Mouse (Mus musculus): ENCODE results near the gene Aox2. TPM values are rescaled to one million over a fixed set of nuclear protein-coding genes. Genes with fewer than 3 reads are reported as not detected.
A peak's percentile ranks its signal among the peaks of the same experiment; 100 is the strongest.

Aox2 gene
- total and polyA plus RNA-seq, 3 experiments: 0.04 to 0.08 TPM; not detected in 1

GRCm38 (mm10) chr1:58420961-58421360 lies 142.8 kb downstream of the Aox2 start:
- Histone ChIP-seq H3K27ac (ENCODE audit: control insufficient read depth, low read depth, low read length) (no peak overlapping the region), H3K9me3 (replicated peaks; ENCODE audit: insufficient read depth, low read length) (no peaks in the 10 kb centered on the region), H3K4me1 (ENCODE audit: control insufficient read depth in 1 of 2, insufficient read depth in 2 of 2, low read length in 2 of 2) (peaks cover 0 to 5% of the 10 kb centered on the region in 2 experiments; a peak in 1 of 4 replicates), H3K36me3 (ENCODE audit: control insufficient read depth in 1 of 2, insufficient read depth in 2 of 2, low read length in 2 of 2) (peaks cover 27 to 45% of the 10 kb centered on the region in 2 experiments), H3K79me2 (ENCODE audit: control insufficient read depth, insufficient read depth, low read length, poor library complexity) (peaks cover 34% of the 10 kb centered on the region), H3K4me3 (ENCODE audit: control insufficient read depth in 1 of 2, insufficient read depth in 1 of 2, low read depth in 2 of 2, low read length in 2 of 2) (no peak overlapping the region), H3K27me3 (ENCODE audit: control insufficient read depth in 1 of 2, insufficient read depth in 2 of 2, low read length in 2 of 2) (no peaks in the 10 kb centered on the region), H3K9ac (ENCODE audit: control insufficient read depth, low read depth, low read length, poor library complexity, severe bottlenecking) (no peak overlapping the region)
- TF ChIP-seq MEF2A (IDR thresholded peaks at IDR 0.05; ENCODE audit: extremely low read depth, insufficient replicate concordance, low read depth, low read length, poor library complexity, severe bottlenecking) (no peak), CTCF (IDR thresholded peaks at IDR 0.05 in 2 of 3, conservative IDR thresholded peaks at IDR 0.05 in 1 of 3; ENCODE audit: control insufficient read depth in 1 of 3, insufficient read depth in 1 of 3, low read depth in 2 of 3, low read length in 3 of 3, poor library complexity in 1 of 3, severe bottlenecking in 1 of 3) (no peak), TAL1 (IDR thresholded peaks at IDR 0.05; ENCODE audit: low read length) (no peak), EP300 (IDR thresholded peaks at IDR 0.05; ENCODE audit: low read depth in 1 of 2, low read length in 2 of 2) (no peak), NELFE (IDR thresholded peaks at IDR 0.05; ENCODE audit: low read depth, low read length) (no peak), E2F4 (IDR thresholded peaks at IDR 0.05; ENCODE audit: borderline replicate concordance, low read depth, low read length) (no peak), TCF12 (IDR thresholded peaks at IDR 0.05; ENCODE audit: low read depth, low read length) (no peak), NRF1 (IDR thresholded peaks at IDR 0.05; ENCODE audit: insufficient read depth, low read depth, low read length, poor library complexity, severe bottlenecking) (no peak), CHD2 (IDR thresholded peaks at IDR 0.05; ENCODE audit: low read length) (no peak), UBTF (IDR thresholded peaks at IDR 0.05; ENCODE audit: borderline replicate concordance, insufficient read depth, low read depth, low read length) (no peak), ETS1 (IDR thresholded peaks at IDR 0.05; ENCODE audit: low read depth, low read length) (no peak), MAX (IDR thresholded peaks at IDR 0.05; ENCODE audit: low read length) (no peak), ZKSCAN1 (IDR thresholded peaks at IDR 0.05; ENCODE audit: low read depth, low read length) (no peak), GABPA (IDR thresholded peaks at IDR 0.05; ENCODE audit: low read depth, low read length) (no peak), USF2 (IDR thresholded peaks at IDR 0.05; ENCODE audit: borderline replicate concordance in 1 of 2, insufficient read depth in 1 of 2, low read depth in 1 of 2, low read length in 2 of 2) (no peak), JUND (IDR thresholded peaks at IDR 0.05; ENCODE audit: low read depth, low read length) (no peak), KAT2A (conservative IDR thresholded peaks at IDR 0.05; ENCODE audit: low read depth, low read length) (no peak), SMC3 (IDR thresholded peaks at IDR 0.05; ENCODE audit: low read depth, low read length) (no peak), POLR2AphosphoS5 (IDR thresholded peaks at IDR 0.05; ENCODE audit: borderline replicate concordance, low read depth, low read length) (no peak)
- no peak for DNase-seq (ENCODE audit: low read depth, low spot score)

- peak overlapping the region; percentile 93 for H3K27ac ChIP-seq (ENCODE audit: control insufficient read depth, low read depth, low read length)
- DNase-seq (ENCODE audit: low read depth, low spot score): peak; percentile 87
These were observed 144.8 kb downstream of the Aox2 start for GRCm38 (mm10) chr1:58422879-58423278.

More at GRCm38 (mm10) chr1:58422879-58423278, 144.8 kb downstream of the Aox2 start:
- Histone ChIP-seq H3K9me3 (replicated peaks; ENCODE audit: insufficient read depth, low read length) (no peaks in the 10 kb centered on the region), H3K4me3 (ENCODE audit: control insufficient read depth in 1 of 2, insufficient read depth in 1 of 2, low read depth in 2 of 2, low read length in 2 of 2) (peak overlapping the region; percentile 90 to 95), H3K27me3 (ENCODE audit: control insufficient read depth in 1 of 2, insufficient read depth in 2 of 2, low read length in 2 of 2) (no peaks in the 10 kb centered on the region), H3K79me2 (ENCODE audit: control insufficient read depth, insufficient read depth, low read length, poor library complexity) (peaks cover 32% of the 10 kb centered on the region), H3K4me1 (ENCODE audit: control insufficient read depth in 1 of 2, insufficient read depth in 2 of 2, low read length in 2 of 2) (peaks cover 0 to 5% of the 10 kb centered on the region in 2 experiments; a peak in 1 of 4 replicates), H3K36me3 (ENCODE audit: control insufficient read depth in 1 of 2, insufficient read depth in 2 of 2, low read length in 2 of 2) (peaks cover 19 to 28% of the 10 kb centered on the region in 2 experiments), H3K9ac (ENCODE audit: control insufficient read depth, low read depth, low read length, poor library complexity, severe bottlenecking) (peak overlapping the region; percentile 96)
- TF ChIP-seq NRF1 (IDR thresholded peaks at IDR 0.05; ENCODE audit: insufficient read depth, low read depth, low read length, poor library complexity, severe bottlenecking) (no peak), E2F4 (IDR thresholded peaks at IDR 0.05; ENCODE audit: borderline replicate concordance, low read depth, low read length) (no peak), SIN3A (IDR thresholded peaks at IDR 0.05; ENCODE audit: low read length) (peak; percentile 92), GATA1 (IDR thresholded peaks at IDR 0.05; ENCODE audit: low read depth, low read length) (no peak), MAX (IDR thresholded peaks at IDR 0.05; ENCODE audit: low read length) (no peak), TBP (IDR thresholded peaks at IDR 0.05; ENCODE audit: low read depth, low read length) (0 out of 2 replicates have a peak, but pooled peaks have one; percentile 24), POLR2A (IDR thresholded peaks at IDR 0.05; ENCODE audit: control insufficient read depth in 1 of 2, insufficient read depth in 1 of 2, low read depth in 1 of 2, low read length in 2 of 2, poor library complexity in 1 of 2) (no peak), MAFK (IDR thresholded peaks at IDR 0.05; ENCODE audit: borderline replicate concordance, low read depth, low read length) (peak; percentile 87), ZKSCAN1 (IDR thresholded peaks at IDR 0.05; ENCODE audit: low read depth, low read length) (no peak), GABPA (IDR thresholded peaks at IDR 0.05; ENCODE audit: low read depth, low read length) (no peak), RAD21 (IDR thresholded peaks at IDR 0.05; ENCODE audit: low read depth, low read length) (no peak), ZNF384 (IDR thresholded peaks at IDR 0.05; ENCODE audit: low read depth, low read length) (0 out of 2 replicates have a peak, but pooled peaks have one; percentile 2), EP300 (IDR thresholded peaks at IDR 0.05; ENCODE audit: low read depth in 1 of 2, low read length in 2 of 2) (no peak), ZMIZ1 (IDR thresholded peaks at IDR 0.05; ENCODE audit: low read depth, low read length) (no peak), MYB (IDR thresholded peaks at IDR 0.05; ENCODE audit: low read depth, low read length) (no peak), CHD1 (IDR thresholded peaks at IDR 0.05; ENCODE audit: low read depth, low read length) (no peak), POLR2AphosphoS2 (IDR thresholded peaks at IDR 0.05; ENCODE audit: low read length) (no peak)

All from MEL (cell line).